Mouse (Mus musculus) lung, adult 2 months (tissue): ENCODE data around the gene Cbx4. TPM values are rescaled to one million over a fixed set of nuclear protein-coding genes. Genes with fewer than 3 reads are reported as not detected.

Source experiments
- DNase-seq: peaks from one replicate; pipeline ENCODE4 v3.0.0; 2022
- H3K4me1 ChIP-seq: fragments of 200-500 bp; 2 replicates; pipeline ENCODE4 v1.6.1; 2011; ENCODE audit warnings: low read length; ENCODE audit not compliant: control insufficient read depth, insufficient read depth
- H3K4me3 ChIP-seq: fragments of 200-500 bp; replicated peaks from 2 replicates; pipeline ENCODE3; 2011; ENCODE audit warnings: low read depth, mild to moderate bottlenecking, control low read depth, low read length; ENCODE audit errors: extremely low read depth
- CTCF ChIP-seq: fragments of 200-500 bp; IDR thresholded peaks from 2 replicates; pipeline ENCODE4 v1.5.1; 2011; ENCODE audit warnings: mild to moderate bottlenecking, low read length, control low read depth; ENCODE audit not compliant: insufficient read depth
- POLR2A ChIP-seq: fragments of 200-500 bp; IDR thresholded peaks from 2 replicates; pipeline ENCODE4 v1.6.1; 2011; ENCODE audit warnings: low read depth, mild to moderate bottlenecking, control low read depth, low read length, borderline replicate concordance; ENCODE audit errors: extremely low read depth
- WGBS: fragments of 180-500 bp; shearing (Covaris S2); methylation state at CpG from one replicate; pipeline ENCODE4 v1.1.7; 2018; 5-methylcytosine and 5-hydroxymethylcytosine counted together
- polyA plus RNA-seq: library from polyadenylated mRNA; depleted of rRNA; stranded (reverse); fragments of >200 nt; gene quantifications from 2 replicates; pipeline ENCODE4 v1.2.3, GENCODE M21; 2012

Cbx4 gene
- polyA plus RNA-seq, 1 experiment: 16.2 TPM

GRCm38 (mm10) chr11:119040600-119041324 is 45.3 kb downstream of the Cbx4 start, which contains the start of gene Cbx8:
TSS of gene Cbx8 (minus strand) at chr11:119040969.
- TF ChIP-seq CTCF (no peak), POLR2A (peak; percentile 94; the same call in 1 of the 2 replicates)
- H3K4me1 ChIP-seq: peaks cover 14% of the 10 kb centered on the region
- under 1% methylated on average over 62 of the region's 63 CpGs for WGBS
- peak within 1 kb of the TSS; percentile 74 for H3K4me3 ChIP-seq
- DNase-seq: peak; percentile 99

GRCm38 (mm10) chr11:119039732-119040512 is 46.1 kb downstream of the Cbx4 start:
- 26% methylated on average over 21 of the region's 21 CpGs for WGBS
- TF ChIP-seq CTCF (no peak), POLR2A (no peak)
- no peak for DNase-seq
- peak overlapping the region; percentile 65 for H3K4me3 ChIP-seq
- peaks cover 14% of the 10 kb centered on the region for H3K4me1 ChIP-seq

GRCm38 (mm10) chr11:119038744-119039484 is 47.1 kb downstream of the Cbx4 start:
- Histone ChIP-seq H3K4me1 (peaks cover 12% of the 10 kb centered on the region), H3K4me3 (no peak overlapping the region)
- 86% methylated on average over 22 of the region's 22 CpGs for WGBS
- TF ChIP-seq CTCF (no peak), POLR2A (no peak)
- no peak for DNase-seq

GRCm38 (mm10) chr11:119037780-119038401 is 48.1 kb downstream of the Cbx4 start:
- no peak for DNase-seq
- Histone ChIP-seq H3K4me1 (peaks cover 12% of the 10 kb centered on the region), H3K4me3 (no peak overlapping the region)
- WGBS: 66% methylated on average over 18 of the region's 18 CpGs
- no peak for TF ChIP-seq POLR2A
- TF ChIP-seq CTCF: no peak

GRCm38 (mm10) chr11:119036934-119037779 is 48.9 kb downstream of the Cbx4 start:
- TF ChIP-seq CTCF (no peak), POLR2A (no peak)
- 26% methylated on average over 57 of the region's 57 CpGs for WGBS
- DNase-seq: no peak
- peaks cover 12% of the 10 kb centered on the region for H3K4me1 ChIP-seq
- H3K4me3 ChIP-seq: peak overlapping the region; percentile 28

GRCm38 (mm10) chr11:119036447-119036846 is 49.6 kb downstream of the Cbx4 start:
- H3K4me1 ChIP-seq: peaks cover 10% of the 10 kb centered on the region
- WGBS: 31% methylated on average over 15 of the region's 15 CpGs
- DNase-seq: no peak
- no peak overlapping the region for H3K4me3 ChIP-seq
- no peak for TF ChIP-seq POLR2A
- TF ChIP-seq CTCF: no peak

- WGBS: 31% methylated on average over 21 of the region's 21 CpGs
- TF ChIP-seq POLR2A: no peak
- no peak for TF ChIP-seq CTCF
- Histone ChIP-seq H3K4me3 (no peak overlapping the region), H3K4me1 (peaks cover 8% of the 10 kb centered on the region)
- no peak for DNase-seq
Measured at GRCm38 (mm10) chr11:119035686-119036165, 50.3 kb downstream of the Cbx4 start.

- no peak for TF ChIP-seq CTCF
- TF ChIP-seq POLR2A: no peak
- DNase-seq: no peak
- 19% methylated on average over 21 of the region's 21 CpGs for WGBS
- Histone ChIP-seq H3K4me1 (peaks cover 6% of the 10 kb centered on the region), H3K4me3 (no peak overlapping the region)
Measured at GRCm38 (mm10) chr11:119035094-119035685, 50.8 kb downstream of the Cbx4 start.
